In genomic region chr2:73058344-73058743, GRCm38 (mm10) we compare ENCODE assay signal across 24 mouse cellular contexts.
A peak's percentile ranks its signal among the peaks of the same experiment; 100 is the strongest.
DNase-seq lines count a peak whose midpoint lies in the region; ATAC-seq and TF ChIP-seq lines count a peak whose summit lies in the region.
"Had no signal": no experiment of that assay in that cellular context is flagged by ENCODE, and none has a peak within 500 bp of the region (broad histone marks: within the 10 kb centered on the region; RNA-seq: fewer than 3 reads in every experiment).

No protein-coding gene starts in this region.

- H3K27me3 ChIP-seq in intestine, embryonic 16.5 days (replicated peaks; ENCODE audit: control insufficient read depth, insufficient read depth, low read length), result no peaks in the 10 kb centered on the region
- H3K27me3 ChIP-seq in small intestine, adult 2 months (ENCODE audit: control insufficient read depth, insufficient read depth, low read length), result no peaks in the 10 kb centered on the region
- H3K27me3 ChIP-seq: embryonic facial prominence, embryonic 15.5 days; heart, embryonic 15.5 days; Patski had no signal

- peak overlapping the region; percentile 34 for H3K4me3 ChIP-seq in bone marrow, adult 2 months (replicated peaks; ENCODE audit: control insufficient read depth, low read depth, low read length)
- H3K4me3 ChIP-seq in intestine, embryonic 16.5 days (ENCODE audit: low read length), result no peak overlapping the region
- 0 out of 2 replicates have a peak overlapping the region, but pooled peaks have one; percentile 27 for H3K4me3 ChIP-seq in small intestine, adult 2 months (ENCODE audit: low read depth, low read length)
- H3K4me3 ChIP-seq: embryonic facial prominence, embryonic 15.5 days; heart, adult 2 months; heart, embryonic 15.5 days; hindbrain, embryonic 13.5 days had no signal

- TF ChIP-seq POLR2A in bone marrow, adult 2 months (IDR thresholded peaks at IDR 0.05; ENCODE audit: borderline replicate concordance, control insufficient read depth, low read depth, low read length), result no peak
- no peak for TF ChIP-seq POLR2A in small intestine, adult 2 months (IDR thresholded peaks at IDR 0.05; ENCODE audit: low read depth, low read length)

- H3K4me1 ChIP-seq in bone marrow, adult 2 months (ENCODE audit: control insufficient read depth, insufficient read depth, low read length), result peaks cover 10% of the 10 kb centered on the region
- no peaks in the 10 kb centered on the region for H3K4me1 ChIP-seq in intestine, embryonic 16.5 days (ENCODE audit: control insufficient read depth, insufficient read depth, low read length)
- peaks cover 19% of the 10 kb centered on the region for H3K4me1 ChIP-seq in small intestine, adult 2 months (ENCODE audit: control insufficient read depth, insufficient read depth, insufficient read length, low read length)
- H3K4me1 ChIP-seq: hindbrain, embryonic 13.5 days had no signal

- DNase-seq in heart, adult 11 months, result peak; percentile 58
- DNase-seq in heart, adult 18-20 months, result no peak
- DNase-seq in kidney, postnatal 25 days, result no peak
- no peak for DNase-seq in testis, postnatal 10 days (ENCODE audit: low spot score)
- DNase-seq: adrenal gland, adult 2 months; adrenal gland, postnatal 36 days; cerebellum, adult 11 months; cerebellum, adult 8-10 months; cerebellum, postnatal 14 days; embryo, embryonic 11 days; gastrocnemius, postnatal 36 days; heart, postnatal 14 days had no signal

- H3K4me2 ChIP-seq in intestine, embryonic 16.5 days (ENCODE audit: low read depth, low read length), result no peak overlapping the region
- H3K4me2 ChIP-seq: embryonic facial prominence, embryonic 15.5 days; heart, embryonic 11.5 days; heart, embryonic 15.5 days; hindbrain, embryonic 13.5 days had no signal

- H3K9ac ChIP-seq in intestine, embryonic 16.5 days (ENCODE audit: low read depth, low read length), result no peak overlapping the region
- H3K9ac ChIP-seq: embryonic facial prominence, embryonic 15.5 days; heart, embryonic 15.5 days; hindbrain, embryonic 13.5 days had no signal

- 90% methylated on average over 1 of the region's 1 CpGs for WGBS in bone marrow, adult 2 months
- 53% methylated on average over 1 of the region's 1 CpGs for WGBS in intestine, embryonic 16.5 days
- 43% methylated on average over 1 of the region's 1 CpGs for WGBS in small intestine, adult 2 months

- H3K27ac ChIP-seq in bone marrow, adult 2 months (ENCODE audit: control insufficient read depth, insufficient read depth, low read depth, low read length, poor library complexity), result no peak overlapping the region
- no peak overlapping the region for H3K27ac ChIP-seq in intestine, embryonic 16.5 days (ENCODE audit: low read length)
- H3K27ac ChIP-seq in small intestine, adult 2 months (ENCODE audit: insufficient read depth, low read depth, low read length), result peak overlapping the region; percentile 67
- H3K27ac ChIP-seq: embryonic facial prominence, embryonic 15.5 days; heart, adult 2 months; heart, embryonic 15.5 days; hindbrain, embryonic 13.5 days; hindbrain, postnatal 0 days had no signal

- no peaks in the 10 kb centered on the region for H3K9me3 ChIP-seq in intestine, embryonic 16.5 days (ENCODE audit: control insufficient read depth, low read length)
- H3K9me3 ChIP-seq: embryonic facial prominence, embryonic 15.5 days; heart, embryonic 15.5 days; hindbrain, embryonic 13.5 days had no signal

- no peaks in the 10 kb centered on the region for H3K36me3 ChIP-seq in intestine, embryonic 16.5 days (ENCODE audit: control insufficient read depth, insufficient read depth, low read length)
- no peaks in the 10 kb centered on the region for H3K36me3 ChIP-seq in small intestine, adult 2 months (ENCODE audit: control insufficient read depth, insufficient read depth, low read length)
- H3K36me3 ChIP-seq: embryonic facial prominence, embryonic 15.5 days; heart, embryonic 15.5 days; hindbrain, embryonic 13.5 days had no signal

- peak; percentile 61; the same call in 1 of the 2 replicates for ATAC-seq in intestine, embryonic 16.5 days
- ATAC-seq: activated CD4-positive, CD25-positive, alpha-beta regulatory T cell, adult 4 months; forebrain, embryonic 14.5 days; hindbrain, postnatal 0 days; Patski had no signal

- no peak for TF ChIP-seq CTCF in bone marrow, adult 2 months (IDR thresholded peaks at IDR 0.05; ENCODE audit: control insufficient read depth, insufficient read depth, low read length)
- TF ChIP-seq CTCF in small intestine, adult 2 months (IDR thresholded peaks at IDR 0.05; ENCODE audit: extremely low read depth, insufficient read length, insufficient replicate concordance, low read depth, low read length), result no peak
